Mouse (Mus musculus) stomach, postnatal 0 days (tissue): ENCODE results near the gene Dis3l2.

Source experiments
- CTCF ChIP-seq: IDR thresholded peaks from 2 replicates; pipeline ENCODE4 v1.5.1; 2016; ENCODE audit warnings: antibody characterized with exemption, low read depth, mild to moderate bottlenecking, moderate library complexity
- EP300 ChIP-seq: optimal IDR thresholded peaks from 2 replicates; pipeline ENCODE3; 2016; ENCODE audit warnings: antibody characterized with exemption

GRCm38 (mm10) chr1:87060913-87061312 lies 357.3 kb downstream of the Dis3l2 start:
- TF ChIP-seq CTCF (peak; percentile 39), EP300 (no peak)
